Mouse (Mus musculus) brain, embryonic 18.5 days (tissue): Measurements from ENCODE around the gene Krtap1-4.

Source experiments
- DNase-seq: peaks from one replicate; pipeline ENCODE4 v3.0.0-alpha.2; 2012; ENCODE audit warnings: low read depth, low spot score

Krtap1-4 gene

DNA sequence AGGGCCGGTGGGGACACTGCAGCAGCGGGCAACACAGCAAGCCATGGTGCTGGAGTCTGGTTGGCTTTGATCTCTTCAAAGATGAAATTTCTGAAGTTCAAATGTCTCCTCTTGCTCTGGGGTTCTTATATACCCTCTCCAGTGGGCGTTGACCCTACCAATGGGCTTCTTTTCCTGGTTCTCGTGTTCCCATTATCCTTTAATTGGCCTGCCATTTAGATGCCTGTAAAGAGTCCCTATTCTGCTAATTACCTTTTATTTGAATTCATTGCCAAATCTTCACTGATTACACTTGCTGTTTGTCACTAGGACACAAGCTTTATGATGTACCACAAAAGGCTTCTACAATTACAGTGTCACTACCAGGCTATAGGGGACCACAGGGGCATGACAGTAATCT lies 32.7 kb downstream of the Krtap1-4 start, which contains the start of gene Krtap3-3:
Krtap3-3 (minus strand) TSS at position 101 of the 400 bp plus-strand sequence.
- no peak for DNase-seq

DNA sequence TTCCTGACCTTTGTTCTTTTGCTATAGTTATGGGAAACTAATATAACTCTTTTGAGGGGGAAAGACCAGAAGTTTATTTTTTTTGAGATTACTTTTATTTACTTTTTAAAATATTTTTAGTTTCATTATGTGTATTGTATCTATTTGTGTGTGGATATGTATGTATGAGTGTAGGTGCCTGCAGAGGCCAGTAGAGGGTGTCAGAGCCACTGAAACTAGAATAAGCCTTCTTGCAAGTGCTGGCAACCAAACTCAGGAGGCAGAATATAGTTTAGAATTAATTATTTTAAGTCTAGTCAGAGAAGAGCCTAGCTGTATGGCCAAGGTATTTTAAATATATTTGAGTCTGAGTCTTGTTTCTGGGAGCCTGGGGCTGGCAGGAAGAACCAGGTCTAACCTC lies 35.6 kb downstream of the Krtap1-4 start:
- no peak for DNase-seq

DNA sequence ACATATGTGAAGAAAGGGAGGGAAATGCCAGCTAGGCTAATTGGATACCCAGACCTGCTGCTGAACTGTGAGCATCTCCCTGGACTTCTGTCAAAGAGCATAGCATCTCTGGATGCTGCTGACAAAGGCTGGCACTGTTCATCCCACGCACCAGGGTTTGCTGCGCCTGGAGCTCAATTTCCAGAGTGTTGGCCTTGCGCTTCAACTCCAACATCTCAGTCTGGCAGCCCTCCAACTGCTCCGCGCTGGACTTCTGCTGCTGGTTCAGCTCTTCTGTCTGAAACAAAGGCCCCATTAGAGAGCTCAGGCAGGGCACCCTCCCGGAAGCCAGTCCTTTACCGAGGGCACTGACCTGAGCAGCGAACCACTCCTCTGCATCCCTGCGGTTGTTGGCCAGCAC lies 43.7 kb downstream of the Krtap1-4 start:
- peak; percentile 8 for DNase-seq
